Mouse (Mus musculus): Measurements from ENCODE around the gene B3gnt2.

- no peak for TF ChIP-seq CTCF (IDR thresholded peaks at IDR 0.05; ENCODE audit: extremely low read depth, insufficient read length, insufficient replicate concordance, low read depth, low read length)
- no peak for TF ChIP-seq POLR2A (IDR thresholded peaks at IDR 0.05; ENCODE audit: low read depth, low read length)
Measured at GRCm38 (mm10) chr11:22854571-22854970, 6.2 kb downstream of the B3gnt2 start.

All from small intestine, adult 2 months (tissue).